Mouse (Mus musculus): ENCODE results near the gene Vti1b.

Gene Vti1b

GRCm38 (mm10) chr12:79138999-79139398, 33.5 kb downstream of the Vti1b start:
- no peak for DNase-seq (ENCODE audit: low spot score in 2 of 2)

GRCm38 (mm10) chr12:79136949-79137348, 35.5 kb downstream of the Vti1b start:
- DNase-seq (ENCODE audit: low spot score in 2 of 2) = no peak

GRCm38 (mm10) chr12:79135105-79135504, 37.4 kb downstream of the Vti1b start:
- DNase-seq (ENCODE audit: low spot score in 2 of 2) = no peak

GRCm38 (mm10) chr12:79134676-79135075, 37.8 kb downstream of the Vti1b start:
- no peak for DNase-seq (ENCODE audit: low spot score in 2 of 2)

GRCm38 (mm10) chr12:79131706-79132460, 40.6 kb downstream of the Vti1b start:
- DNase-seq (ENCODE audit: low spot score in 2 of 2) = no peak

- DNase-seq (ENCODE audit: low spot score in 2 of 2) = no peak
Observed at GRCm38 (mm10) chr12:79131178-79131675, 41.2 kb downstream of the Vti1b start.

- peak in 1 of 2 experiments; percentile 6 for DNase-seq (ENCODE audit: low spot score in 2 of 2)
Observed at GRCm38 (mm10) chr12:79130299-79131177, 41.9 kb downstream of the Vti1b start, which contains the start of gene Arg2. Gene Arg2 (plus strand): TSS chr12:79130777.

GRCm38 (mm10) chr12:79122820-79123219, 49.6 kb downstream of the Vti1b start:
- no peak for DNase-seq (ENCODE audit: low spot score in 2 of 2)

GRCm38 (mm10) chr12:79118991-79119390, 53.5 kb downstream of the Vti1b start:
- DNase-seq (ENCODE audit: low spot score in 2 of 2) = no peak

Data from heart, adult 9 months (tissue).